Mouse (Mus musculus): Measurements from ENCODE around the gene Ruvbl2.
"Not testable (repeated sequence)": the region's sequence is repeated elsewhere in the genome, so short reads cannot be mapped to it uniquely, and the experiment has no call there.

DNA sequence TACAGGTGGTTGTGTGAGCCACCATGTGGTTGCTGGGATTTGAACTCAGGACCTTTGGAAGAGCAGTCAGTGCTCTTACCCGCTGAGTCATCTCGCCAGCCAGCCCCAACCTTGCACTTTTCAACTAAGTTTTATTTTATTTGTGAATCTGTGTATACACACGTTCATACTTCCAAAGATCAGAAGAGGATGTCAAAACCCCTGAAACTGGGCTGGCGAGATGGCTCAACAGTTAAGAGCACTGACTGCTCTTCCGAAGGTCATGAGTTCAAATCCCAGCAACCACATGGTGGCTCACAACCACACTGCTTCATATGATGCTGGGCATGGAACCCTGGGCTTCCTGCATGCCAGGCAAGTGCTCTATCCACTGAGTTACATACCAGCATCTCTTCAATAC lies 47.1 kb upstream of the Ruvbl2 start:
- not testable (repeated sequence) for TF ChIP-seq POLR2A (IDR thresholded peaks at IDR 0.05; ENCODE audit: borderline replicate concordance, extremely low read depth, insufficient read depth, insufficient read length, poor library complexity, severe bottlenecking); CTCF (IDR thresholded peaks at IDR 0.05; ENCODE audit: borderline replicate concordance, extremely low read depth, insufficient read depth, insufficient read length)
